Mouse (Mus musculus) forebrain, embryonic 12.5 days (tissue): Measurements from ENCODE around the gene Gosr1. TPM values are rescaled to one million over a fixed set of nuclear protein-coding genes. Genes with fewer than 3 reads are reported as not detected.
A peak's percentile ranks its signal among the peaks of the same experiment; 100 is the strongest.
"Not testable (repeated sequence)": the region's sequence is repeated elsewhere in the genome, so short reads cannot be mapped to it uniquely, and the experiment has no call there.

Source experiments
- ATAC-seq: fragments of 200-750 bp; cut with Nextera tagmentation; 2 replicates; pipeline ENCODE4 v1.8.0; 2017; ENCODE audit warnings: moderate TSS enrichment; ENCODE audit not compliant: low FRiP score
- H3K27ac ChIP-seq: fragments of 300-500 bp; sonication (generic); 2 replicates; pipeline ENCODE4 v1.5.1; 2016; ENCODE audit warnings: mild to moderate bottlenecking
- H3K27me3 ChIP-seq: fragments of 300-500 bp; sonication (generic); 2 replicates; pipeline ENCODE4 v1.6.1; 2016; ENCODE audit warnings: mild to moderate bottlenecking
- H3K36me3 ChIP-seq: fragments of 300-500 bp; sonication (generic); replicated peaks from 2 replicates; pipeline ENCODE4 v1.6.1; 2016; ENCODE audit warnings: mild to moderate bottlenecking
- H3K4me1 ChIP-seq: fragments of 300-500 bp; sonication (generic); 2 replicates; pipeline ENCODE4 v1.6.1; 2016
- H3K4me2 ChIP-seq: fragments of 300-500 bp; sonication (generic); 2 replicates; pipeline ENCODE4 v1.6.1; 2016; ENCODE audit warnings: mild to moderate bottlenecking, moderate library complexity
- H3K4me3 ChIP-seq: fragments of 300-500 bp; sonication (generic); replicated peaks from 2 replicates; pipeline ENCODE4 v1.5.1; 2016; ENCODE audit warnings: mild to moderate bottlenecking
- H3K9ac ChIP-seq: fragments of 300-500 bp; sonication (generic); 2 replicates; pipeline ENCODE4 v1.6.1; 2016; ENCODE audit warnings: mild to moderate bottlenecking
- H3K9me3 ChIP-seq: fragments of 300-500 bp; sonication (generic); 2 replicates; pipeline ENCODE4 v1.6.1; 2016
- WGBS: fragments of 180-500 bp; shearing (Covaris S2); methylation state at CpG from one replicate; pipeline ENCODE4 v1.1.7; 2016; 5-methylcytosine and 5-hydroxymethylcytosine counted together
- polyA plus RNA-seq: library from polyadenylated mRNA; unstranded; fragments of >200 nt; fragmentation: Nextera tagmentation; extraction: Ambion mirVana; gene quantifications from 2 replicates; pipeline ENCODE4 v1.2.1, GENCODE M21; 2016

The Gosr1 gene
- polyA plus RNA-seq: 29.7 and 31.9 TPM in 2 replicates

DNA sequence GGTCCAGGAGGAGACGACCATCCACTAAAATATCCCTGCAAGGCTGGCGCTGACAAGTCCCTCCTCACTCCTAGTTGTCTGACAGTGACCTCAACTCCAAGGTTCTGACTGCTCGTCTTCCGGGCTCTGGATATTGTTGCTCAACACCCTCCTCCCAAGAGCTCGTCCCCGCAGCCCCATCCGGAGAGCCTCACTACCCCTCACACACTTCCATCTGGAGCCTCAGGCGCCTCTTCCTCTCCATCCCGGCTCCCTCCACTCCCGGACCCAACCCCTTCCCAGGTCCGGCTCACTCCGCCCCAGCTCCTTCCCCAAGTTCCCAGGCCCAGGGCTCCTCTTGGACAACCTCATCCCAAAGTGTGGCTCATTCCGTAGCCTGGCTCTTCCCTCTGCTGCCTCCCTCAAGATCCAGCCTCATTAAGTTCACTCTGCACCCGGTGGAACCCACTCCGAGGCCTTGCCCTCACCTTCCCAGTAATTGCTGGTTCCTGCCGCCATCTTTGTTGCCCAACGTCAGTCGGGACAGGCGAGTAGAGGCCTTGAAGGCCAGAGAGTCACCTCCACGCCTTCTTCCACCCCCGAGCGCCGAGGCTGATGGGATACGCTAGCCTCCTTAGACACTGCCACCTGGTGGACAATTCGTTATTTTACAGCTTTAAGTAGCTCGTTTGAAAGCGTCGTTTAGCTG is at the start of gene Gosr1:
Gene Gosr1 (minus strand): TSS at position 527 of the 688 bp plus-strand sequence.
- H3K4me1 ChIP-seq: peaks cover 5% of the 10 kb centered on the region
- peak; percentile 98 for ATAC-seq
- WGBS: under 1% methylated on average over 28 of the region's 28 CpGs
- peak within 1 kb of the TSS; percentile 88 for H3K9ac ChIP-seq
- peak within 1 kb of the TSS; percentile 88 for H3K4me3 ChIP-seq
- H3K36me3 ChIP-seq: peaks cover 18% of the 10 kb centered on the region
- H3K27me3 ChIP-seq: 0 out of 2 replicates have a peak, but pooled peaks cover 3% of the 10 kb centered on the region
- H3K4me2 ChIP-seq: peak within 1 kb of the TSS; percentile 74
- peak within 1 kb of the TSS; percentile 82 for H3K27ac ChIP-seq
- no peaks in the 10 kb centered on the region for H3K9me3 ChIP-seq

DNA sequence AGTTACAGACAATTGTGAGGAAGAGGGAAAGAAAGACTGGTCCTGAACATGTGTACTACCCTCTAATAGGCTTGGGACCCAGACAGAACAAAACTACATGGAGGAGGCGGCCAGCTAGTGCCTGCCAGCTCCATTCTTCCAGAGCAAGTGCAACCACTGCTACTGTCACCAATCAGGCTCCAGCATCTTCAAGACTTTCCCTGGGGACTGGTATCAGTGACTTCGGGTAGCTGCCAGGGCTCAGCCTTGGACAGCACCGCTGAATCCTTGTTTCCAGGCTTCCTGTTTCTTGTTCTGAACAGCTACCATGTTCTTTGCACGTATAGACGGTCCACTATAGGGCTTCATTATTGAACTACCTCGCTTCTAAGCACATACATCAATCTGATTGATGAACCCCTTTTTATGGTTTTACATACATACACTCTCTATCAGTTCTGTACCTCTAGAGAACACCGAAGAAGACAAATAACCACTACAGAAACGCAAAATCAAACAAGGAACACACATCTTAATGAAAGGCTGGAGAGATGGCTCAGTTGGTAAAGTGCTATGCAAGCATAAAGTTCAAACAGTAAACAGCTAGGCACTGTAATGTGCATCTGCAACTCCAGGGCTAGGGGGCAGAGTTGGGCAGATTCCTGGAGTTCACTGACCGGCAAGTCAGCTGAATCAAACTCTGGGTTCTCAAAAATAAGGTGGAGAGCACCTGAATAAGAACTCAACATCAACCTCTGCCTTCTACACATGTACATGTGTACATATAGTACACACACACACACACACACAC is 47.5 kb upstream of the Gosr1 start:
- H3K27me3 ChIP-seq: no peaks in the 10 kb centered on the region
- H3K4me2 ChIP-seq: no peak overlapping the region
- H3K36me3 ChIP-seq: peaks cover 15% of the 10 kb centered on the region
- no peak overlapping the region for H3K9ac ChIP-seq
- 90% methylated on average over 9 of the region's 9 CpGs for WGBS
- H3K9me3 ChIP-seq: no peaks in the 10 kb centered on the region
- no peak for ATAC-seq
- H3K27ac ChIP-seq: no peak overlapping the region
- H3K4me3 ChIP-seq: no peak overlapping the region
- no peaks in the 10 kb centered on the region for H3K4me1 ChIP-seq

DNA sequence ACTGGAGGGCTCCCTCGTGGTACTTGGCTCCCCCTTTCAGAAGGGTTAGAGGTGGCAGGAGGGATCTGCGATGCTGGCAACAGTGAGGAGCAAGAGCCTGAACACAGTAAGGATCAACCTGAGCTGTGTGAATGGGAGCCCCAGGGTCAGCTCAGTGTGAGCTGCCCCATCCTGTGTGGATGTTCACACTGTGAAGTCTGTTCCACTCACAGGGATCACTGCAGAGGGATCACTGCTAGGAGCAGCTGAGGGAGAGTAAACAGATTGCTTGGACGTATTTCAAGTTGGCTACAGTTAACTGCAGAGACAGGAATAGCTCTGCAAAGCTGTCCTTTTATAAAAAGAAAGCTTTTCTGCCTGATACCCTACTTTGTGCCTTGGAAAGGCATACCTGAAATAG is 46.1 kb upstream of the Gosr1 start:
- ATAC-seq: no peak
- Histone ChIP-seq H3K9ac (no peak overlapping the region), H3K4me2 (no peak overlapping the region), H3K9me3 (no peaks in the 10 kb centered on the region), H3K27me3 (no peaks in the 10 kb centered on the region), H3K4me3 (no peak overlapping the region), H3K36me3 (peaks cover 26% of the 10 kb centered on the region), H3K4me1 (no peaks in the 10 kb centered on the region), H3K27ac (no peak overlapping the region)
- WGBS: 68% methylated on average over 3 of the region's 3 CpGs

DNA sequence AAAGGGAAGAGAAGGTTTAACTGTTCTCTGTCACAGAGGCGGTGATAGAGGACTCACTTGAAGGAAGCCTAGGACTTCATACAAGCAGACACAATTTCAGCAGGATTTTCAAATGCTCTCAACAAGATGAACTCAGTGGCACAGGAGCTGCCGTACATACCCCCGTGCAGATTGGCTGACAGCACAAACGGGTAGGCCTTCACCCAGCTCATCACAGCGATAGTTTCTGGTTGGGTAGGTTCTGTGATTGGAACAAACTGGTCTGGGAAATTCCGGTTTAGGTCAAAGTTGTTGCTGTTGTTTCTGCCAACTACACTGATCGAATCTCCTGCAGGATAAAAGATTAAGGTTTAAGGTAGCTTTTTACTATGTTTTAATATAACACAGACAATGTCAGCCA is 45.2 kb upstream of the Gosr1 start:
- no peak overlapping the region for H3K4me3 ChIP-seq
- H3K36me3 ChIP-seq: peaks cover 30% of the 10 kb centered on the region
- H3K4me1 ChIP-seq: no peaks in the 10 kb centered on the region
- H3K4me2 ChIP-seq: no peak overlapping the region
- no peaks in the 10 kb centered on the region for H3K27me3 ChIP-seq
- no peak overlapping the region for H3K27ac ChIP-seq
- H3K9ac ChIP-seq: no peak overlapping the region
- no peaks in the 10 kb centered on the region for H3K9me3 ChIP-seq
- WGBS: 88% methylated on average over 7 of the region's 7 CpGs
- no peak for ATAC-seq

DNA sequence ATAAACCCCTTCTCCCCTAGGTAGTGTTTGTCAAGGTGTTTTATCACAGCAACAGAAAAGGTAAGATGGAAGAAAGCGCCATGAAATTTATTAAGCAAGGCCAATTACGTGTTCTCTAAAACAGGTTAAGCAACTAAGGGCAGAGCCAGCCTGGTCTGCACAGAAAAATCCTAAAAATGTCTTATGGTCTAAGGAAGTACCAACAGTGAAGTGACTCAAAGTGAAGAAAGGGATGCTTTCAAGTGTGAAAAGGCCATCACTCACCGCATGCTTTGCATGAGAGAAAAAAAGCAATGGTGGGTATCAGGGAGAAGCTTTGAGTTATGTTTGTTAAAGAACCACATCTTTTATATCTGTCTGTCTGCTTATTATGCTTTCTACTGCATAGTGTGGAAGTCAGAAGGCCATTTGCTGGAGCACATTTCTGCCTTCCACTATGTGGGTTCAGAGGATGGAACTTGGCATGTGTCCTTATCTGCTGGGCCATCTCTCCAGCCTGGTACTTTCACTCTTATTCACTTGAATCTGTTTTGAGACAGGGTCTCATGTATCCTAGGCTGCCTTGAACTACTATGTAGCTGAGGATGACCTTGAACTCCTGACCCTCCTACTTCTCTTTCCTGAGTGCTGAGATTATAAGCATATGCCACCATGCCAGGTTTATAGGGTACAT is 43.8 kb upstream of the Gosr1 start:
- no peak overlapping the region for H3K4me3 ChIP-seq
- peaks cover 30% of the 10 kb centered on the region for H3K36me3 ChIP-seq
- H3K27me3 ChIP-seq: no peaks in the 10 kb centered on the region
- ATAC-seq: no peak
- H3K4me2 ChIP-seq: no peak overlapping the region
- 90% methylated on average over 3 of the region's 3 CpGs for WGBS
- no peaks in the 10 kb centered on the region for H3K4me1 ChIP-seq
- no peaks in the 10 kb centered on the region for H3K9me3 ChIP-seq
- H3K27ac ChIP-seq: no peak overlapping the region
- H3K9ac ChIP-seq: no peak overlapping the region

DNA sequence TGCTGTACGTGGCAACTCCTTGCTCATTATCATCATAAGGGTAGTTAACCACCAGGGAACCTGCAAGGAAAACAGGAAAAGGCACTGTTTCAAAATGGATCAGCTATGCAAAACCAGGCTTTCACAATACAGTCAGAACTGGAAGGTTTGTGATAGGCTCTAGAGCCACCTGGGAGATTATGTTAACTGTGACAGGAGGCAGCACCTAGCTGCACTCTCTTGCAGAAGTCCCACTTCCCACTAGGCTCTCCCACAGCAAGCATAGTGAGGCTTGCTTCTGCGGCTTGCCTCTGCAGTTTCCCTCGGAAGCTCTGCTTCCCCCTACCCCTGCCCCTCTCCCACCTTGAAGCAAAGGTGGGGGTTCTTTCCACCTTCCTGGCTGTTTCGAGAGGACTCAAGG is 42.6 kb upstream of the Gosr1 start:
- no peaks in the 10 kb centered on the region for H3K9me3 ChIP-seq
- H3K27ac ChIP-seq: no peak overlapping the region
- ATAC-seq: no peak
- WGBS: 76% methylated on average over 4 of the region's 4 CpGs
- peaks cover 34% of the 10 kb centered on the region for H3K36me3 ChIP-seq
- no peaks in the 10 kb centered on the region for H3K4me1 ChIP-seq
- H3K27me3 ChIP-seq: no peaks in the 10 kb centered on the region
- no peak overlapping the region for H3K4me2 ChIP-seq
- no peak overlapping the region for H3K4me3 ChIP-seq
- no peak overlapping the region for H3K9ac ChIP-seq

DNA sequence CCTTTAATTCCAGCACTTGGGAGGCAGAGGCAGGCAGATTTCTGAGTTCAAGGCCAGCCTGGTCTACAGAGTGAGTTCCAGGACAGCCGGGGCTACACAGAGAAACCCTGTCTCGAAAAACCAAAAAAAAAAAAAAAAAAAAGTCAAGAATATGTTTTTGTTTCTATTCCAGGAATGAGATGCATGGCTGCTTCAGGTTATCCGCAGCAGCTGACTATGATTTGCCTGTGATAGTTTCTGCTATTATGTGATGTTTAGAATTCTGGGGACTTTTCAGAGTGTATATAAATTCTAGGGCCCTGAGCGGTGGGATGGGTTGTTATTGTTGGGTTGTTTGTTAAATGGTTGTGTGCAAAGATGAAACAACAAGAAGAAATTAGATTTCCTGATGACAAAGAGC is 41.7 kb upstream of the Gosr1 start:
- H3K9ac ChIP-seq, H3K9me3 ChIP-seq, H3K4me2 ChIP-seq, H3K4me1 ChIP-seq, H3K4me3 ChIP-seq, H3K27ac ChIP-seq, H3K27me3 ChIP-seq, ATAC-seq: not testable (repeated sequence)
- H3K36me3 ChIP-seq: peaks cover 30% of the 10 kb centered on the region
- WGBS: 86% methylated on average over 4 of the region's 4 CpGs

DNA sequence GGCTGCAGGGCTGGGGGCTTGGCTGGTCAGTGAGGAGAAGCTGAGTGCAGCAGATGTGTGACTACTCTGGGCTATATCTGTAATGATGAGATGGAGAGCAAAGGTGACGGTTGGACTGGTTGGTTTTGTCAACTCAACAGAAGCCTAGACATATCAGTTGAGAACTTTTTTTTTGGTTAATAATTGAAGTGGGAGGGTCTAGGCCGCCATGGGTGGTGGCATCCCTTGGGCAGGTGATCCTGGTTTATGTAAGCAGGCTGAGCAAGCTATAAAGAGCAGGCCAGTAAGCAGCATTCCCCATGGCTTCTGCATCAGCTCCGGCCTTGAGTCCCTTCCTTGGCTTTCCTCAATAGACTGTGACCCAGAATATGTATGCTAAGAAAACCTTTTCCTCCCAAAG is 39.9 kb upstream of the Gosr1 start:
- WGBS: 89% methylated on average over 3 of the region's 3 CpGs
- no peaks in the 10 kb centered on the region for H3K9me3 ChIP-seq
- H3K4me2 ChIP-seq: no peak overlapping the region
- no peak overlapping the region for H3K4me3 ChIP-seq
- no peaks in the 10 kb centered on the region for H3K4me1 ChIP-seq
- peaks cover 34% of the 10 kb centered on the region for H3K36me3 ChIP-seq
- no peak for ATAC-seq
- no peaks in the 10 kb centered on the region for H3K27me3 ChIP-seq
- no peak overlapping the region for H3K27ac ChIP-seq
- no peak overlapping the region for H3K9ac ChIP-seq

DNA sequence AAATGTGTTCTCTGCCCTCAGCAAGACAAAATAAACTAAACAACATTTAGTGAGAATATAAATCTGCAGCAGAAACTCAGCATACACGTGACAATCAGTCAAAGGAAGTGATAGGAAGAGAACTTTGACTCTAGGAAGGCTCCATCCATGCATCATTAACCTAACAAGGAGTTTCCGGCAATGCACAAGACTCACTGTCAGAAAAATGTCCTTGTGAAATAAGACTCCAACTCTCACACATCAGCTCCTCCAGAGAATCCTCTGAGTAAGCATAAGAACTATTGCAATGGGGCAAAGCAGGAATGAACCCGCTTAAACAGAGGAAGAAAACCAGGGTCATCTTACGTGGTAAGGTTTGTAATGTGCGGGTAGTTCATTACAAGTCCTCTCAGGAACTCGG is 33.9 kb upstream of the Gosr1 start:
- no peak overlapping the region for H3K4me2 ChIP-seq
- no peaks in the 10 kb centered on the region for H3K9me3 ChIP-seq
- no peaks in the 10 kb centered on the region for H3K27me3 ChIP-seq
- 90% methylated on average over 6 of the region's 6 CpGs for WGBS
- H3K4me3 ChIP-seq: no peak overlapping the region
- no peak overlapping the region for H3K27ac ChIP-seq
- ATAC-seq: no peak
- H3K4me1 ChIP-seq: no peaks in the 10 kb centered on the region; the same call in 1 of the 2 replicates
- H3K36me3 ChIP-seq: peaks cover 34% of the 10 kb centered on the region
- H3K9ac ChIP-seq: no peak overlapping the region

DNA sequence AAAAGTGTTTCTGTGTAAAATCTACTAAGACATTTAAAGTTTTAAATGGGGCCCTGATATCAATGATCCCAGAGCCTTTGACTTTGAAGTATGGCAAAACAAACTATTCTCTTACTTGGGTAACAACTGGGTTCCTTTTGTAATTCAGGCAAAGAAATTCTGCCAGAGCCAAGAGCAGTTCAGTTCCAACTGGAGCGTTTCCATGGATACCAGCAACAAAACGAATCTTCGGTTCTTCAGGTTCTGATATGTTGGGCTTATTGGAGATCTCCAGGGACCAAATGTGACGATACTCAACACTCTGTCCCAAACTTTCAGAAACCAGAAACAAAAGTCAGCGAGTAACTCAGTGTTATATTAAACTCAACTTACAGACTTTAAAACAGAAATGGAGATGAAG is 31.9 kb upstream of the Gosr1 start:
- Histone ChIP-seq H3K36me3 (peaks cover 42% of the 10 kb centered on the region), H3K4me3 (no peak overlapping the region), H3K4me1 (no peaks in the 10 kb centered on the region; the same call in 1 of the 2 replicates), H3K27me3 (no peaks in the 10 kb centered on the region), H3K27ac (no peak overlapping the region), H3K4me2 (no peak overlapping the region), H3K9ac (no peak overlapping the region), H3K9me3 (no peaks in the 10 kb centered on the region)
- WGBS: 91% methylated on average over 5 of the region's 5 CpGs
- no peak for ATAC-seq

DNA sequence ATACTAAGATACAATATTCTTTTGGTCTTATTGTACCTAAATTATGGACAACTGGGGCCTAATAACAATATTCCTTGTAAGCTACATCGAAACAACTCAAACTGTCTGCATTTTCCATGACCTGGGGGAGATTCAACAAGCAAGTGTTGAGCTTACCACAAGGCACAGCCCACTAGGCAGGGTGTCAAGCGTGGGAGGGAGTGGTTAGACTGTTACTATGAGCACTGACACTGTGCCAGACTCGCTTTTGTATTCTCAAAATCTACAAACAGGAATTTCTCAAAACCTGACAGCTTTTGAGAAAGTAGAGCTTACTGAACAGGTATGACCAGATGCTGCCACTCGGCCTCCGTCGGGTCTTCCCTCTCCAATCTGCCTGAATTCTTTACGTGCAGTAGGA is 28.0 kb upstream of the Gosr1 start:
- ATAC-seq: no peak
- 93% methylated on average over 7 of the region's 7 CpGs for WGBS
- Histone ChIP-seq H3K4me2 (no peak overlapping the region), H3K9me3 (no peaks in the 10 kb centered on the region), H3K4me3 (no peak overlapping the region), H3K27me3 (no peaks in the 10 kb centered on the region), H3K36me3 (peaks cover 27% of the 10 kb centered on the region), H3K9ac (no peak overlapping the region), H3K4me1 (no peaks in the 10 kb centered on the region; the same call in 1 of the 2 replicates), H3K27ac (no peak overlapping the region)

DNA sequence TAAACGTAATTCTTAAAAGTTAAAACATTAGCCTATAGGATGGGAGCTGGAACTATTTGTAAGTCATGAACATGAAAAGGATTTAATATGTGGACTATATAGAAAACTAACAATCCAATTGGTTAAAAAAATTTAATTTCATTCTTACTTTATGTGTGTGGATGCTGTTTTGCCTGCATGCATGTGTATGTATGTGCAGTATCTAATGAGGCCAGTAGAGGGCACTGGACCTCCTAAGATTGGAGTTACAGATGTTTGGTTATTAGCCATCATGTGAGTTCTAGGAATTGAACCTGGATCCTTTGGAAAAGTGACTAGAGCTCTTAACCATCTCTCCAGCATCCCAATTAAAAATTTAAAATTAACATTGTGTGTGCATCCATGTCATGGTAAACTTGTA is 25.9 kb upstream of the Gosr1 start:
- Histone ChIP-seq H3K36me3 (peaks cover 29% of the 10 kb centered on the region), H3K4me2 (no peak overlapping the region), H3K4me3 (no peak overlapping the region), H3K27ac (no peak overlapping the region), H3K4me1 (no peaks in the 10 kb centered on the region; the same call in 1 of the 2 replicates), H3K9me3 (no peaks in the 10 kb centered on the region), H3K9ac (no peak overlapping the region), H3K27me3 (no peaks in the 10 kb centered on the region)
- 93% methylated on average over 1 of the region's 1 CpGs for WGBS
- ATAC-seq: no peak
